Mouse (Mus musculus) intestine, postnatal 0 days (tissue): ENCODE measurements around the gene Mrgprh. TPM values are rescaled to one million over a fixed set of nuclear protein-coding genes. Genes with fewer than 3 reads are reported as not detected.
"Not testable (repeated sequence)": the region's sequence is repeated elsewhere in the genome, so short reads cannot be mapped to it uniquely, and the experiment has no call there.

Source experiments
- ATAC-seq: fragments of 200-750 bp; cut with Nextera tagmentation; 2 replicates; pipeline ENCODE4 v1.8.0; 2017; ENCODE audit warnings: mild to moderate bottlenecking, moderate TSS enrichment, moderate library complexity
- H3K27ac ChIP-seq: fragments of 300-500 bp; sonication (generic); 2 replicates; pipeline ENCODE4 v1.5.1; 2014; ENCODE audit warnings: mild to moderate bottlenecking, low read depth, low read length, moderate library complexity
- H3K27me3 ChIP-seq: fragments of 300-500 bp; sonication (generic); replicated peaks from 2 replicates; pipeline ENCODE4 v1.6.1; 2014; ENCODE audit warnings: low read length, mixed read lengths; ENCODE audit not compliant: control insufficient read depth, insufficient read depth
- H3K36me3 ChIP-seq: fragments of 300-500 bp; sonication (generic); 2 replicates; pipeline ENCODE4 v1.6.1; 2014; ENCODE audit warnings: mild to moderate bottlenecking, moderate library complexity; ENCODE audit not compliant: control insufficient read depth, insufficient read depth
- H3K4me1 ChIP-seq: fragments of 300-500 bp; sonication (generic); replicated peaks from 2 replicates; pipeline ENCODE4 v1.6.1; 2014; ENCODE audit warnings: antibody characterized with exemption, low read length, mixed read lengths; ENCODE audit not compliant: control insufficient read depth, insufficient read depth
- H3K4me2 ChIP-seq: fragments of 300-500 bp; sonication (generic); replicated peaks from 2 replicates; pipeline ENCODE4 v1.6.1; 2014; ENCODE audit warnings: low read depth, mild to moderate bottlenecking, moderate library complexity
- H3K4me3 ChIP-seq: fragments of 300-500 bp; sonication (generic); 2 replicates; pipeline ENCODE4 v1.5.1; 2014; ENCODE audit warnings: low read depth, low read length
- H3K9ac ChIP-seq: fragments of 300-500 bp; sonication (generic); 2 replicates; pipeline ENCODE4 v1.6.1; 2014; ENCODE audit warnings: mild to moderate bottlenecking, low read depth, low read length
- H3K9me3 ChIP-seq: fragments of 300-500 bp; sonication (generic); 2 replicates; pipeline ENCODE4 v1.6.1; 2016; ENCODE audit warnings: mixed run types; ENCODE audit not compliant: control insufficient read depth
- CTCF ChIP-seq: sonication (generic); IDR thresholded peaks from 2 replicates; pipeline ENCODE4 v1.5.1; 2016; ENCODE audit warnings: low read depth, mild to moderate bottlenecking, control low read depth, antibody characterized with exemption, moderate library complexity
- WGBS: fragments of 180-500 bp; shearing (Covaris S2); extraction: QIAGEN DNeasy Blood & Tissue Kit; methylation state at CpG from one replicate; pipeline ENCODE4 v1.1.7; 2014; 5-methylcytosine and 5-hydroxymethylcytosine counted together
- polyA plus RNA-seq: library from polyadenylated mRNA; unstranded; fragments of >200 nt; fragmentation: Nextera tagmentation; extraction: Ambion mirVana; gene quantifications from 2 replicates; pipeline ENCODE4 v1.2.1, GENCODE M21; 2015

Mrgprh gene
- polyA plus RNA-seq, 1 experiment from 2014 or later: not detected

DNA sequence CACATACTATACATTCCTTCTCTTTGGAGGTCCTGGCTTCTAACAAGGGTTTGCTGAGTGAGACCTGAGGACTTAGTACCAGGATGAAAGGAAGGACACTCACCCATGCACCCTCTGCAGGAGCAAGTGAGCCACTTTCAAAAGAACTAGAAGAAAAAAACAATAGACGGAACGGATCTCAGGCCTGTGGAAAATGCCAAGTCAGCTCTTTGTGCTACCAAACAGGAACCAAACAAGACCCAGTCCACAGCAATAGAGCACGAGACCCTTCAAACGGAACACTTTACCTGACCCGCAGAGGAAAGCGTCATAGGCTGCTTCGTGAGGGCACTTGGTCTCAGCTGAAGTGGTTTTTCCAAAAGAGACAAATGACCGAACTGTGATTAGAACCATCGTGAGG, 16.2 kb downstream of the Mrgprh start:
- H3K27me3 ChIP-seq: no peaks in the 10 kb centered on the region
- no peak overlapping the region for H3K27ac ChIP-seq
- no peak overlapping the region for H3K9ac ChIP-seq
- no peak for ATAC-seq
- H3K36me3 ChIP-seq: peaks cover 12% of the 10 kb centered on the region; the same call in 1 of the 2 replicates
- H3K4me3 ChIP-seq: no peak overlapping the region
- H3K4me1 ChIP-seq: no peaks in the 10 kb centered on the region
- TF ChIP-seq CTCF: no peak
- no peaks in the 10 kb centered on the region for H3K9me3 ChIP-seq
- H3K4me2 ChIP-seq: no peak overlapping the region
- WGBS: 95% methylated on average over 9 of the region's 9 CpGs

DNA sequence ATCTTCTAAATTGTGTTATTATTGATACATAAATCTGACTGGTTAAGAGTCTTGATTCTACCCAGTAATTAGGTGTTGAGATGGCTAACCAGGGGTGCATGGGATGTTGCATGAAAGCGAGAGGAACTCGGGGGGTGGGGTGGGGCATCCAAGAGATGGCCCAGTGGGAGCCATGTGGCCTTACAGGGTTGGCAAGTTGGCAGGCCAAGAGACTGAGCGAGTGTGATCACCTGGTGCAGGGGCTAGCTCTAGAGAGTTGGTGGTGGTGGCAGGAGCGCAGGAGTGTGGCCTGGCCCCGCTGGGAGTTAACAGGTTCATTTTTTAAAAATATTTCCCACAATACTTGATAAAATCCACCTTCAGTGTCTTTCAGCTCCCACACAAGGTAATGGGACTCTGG, 21.8 kb downstream of the Mrgprh start:
- H3K4me3 ChIP-seq: no peak overlapping the region
- H3K27me3 ChIP-seq: no peaks in the 10 kb centered on the region
- H3K36me3 ChIP-seq: peaks cover 10% of the 10 kb centered on the region; the same call in 1 of the 2 replicates
- WGBS: 88% methylated on average over 5 of the region's 5 CpGs
- no peak overlapping the region for H3K27ac ChIP-seq
- no peaks in the 10 kb centered on the region for H3K4me1 ChIP-seq
- TF ChIP-seq CTCF: no peak
- ATAC-seq: no peak
- H3K9me3 ChIP-seq: no peaks in the 10 kb centered on the region
- H3K9ac ChIP-seq: no peak overlapping the region
- H3K4me2 ChIP-seq: no peak overlapping the region

DNA sequence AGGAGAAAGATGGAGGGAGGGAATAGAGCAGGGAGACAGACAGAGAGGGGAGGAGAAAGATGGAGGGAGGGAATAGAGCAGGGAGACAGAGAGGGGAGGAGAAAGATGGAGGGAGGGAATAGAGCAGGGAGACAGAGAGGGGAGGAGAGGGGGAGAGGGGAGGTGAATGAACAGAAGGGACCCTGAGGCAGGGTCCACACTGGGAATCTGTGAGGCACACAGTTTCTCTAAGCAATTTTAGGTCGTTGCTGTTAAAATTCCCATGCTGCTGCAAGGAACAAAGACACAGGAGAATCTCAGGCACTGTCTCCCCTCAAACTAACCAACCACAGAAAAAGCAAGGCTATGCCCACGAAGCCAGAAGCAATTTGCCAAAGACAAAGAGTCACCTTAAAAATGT, 22.8 kb downstream of the Mrgprh start:
- H3K27me3 ChIP-seq, H3K9me3 ChIP-seq, ATAC-seq, H3K4me3 ChIP-seq, H3K9ac ChIP-seq, H3K27ac ChIP-seq, H3K4me1 ChIP-seq, H3K4me2 ChIP-seq: not testable (repeated sequence)
- 36% methylated on average over 2 of the region's 2 CpGs for WGBS
- H3K36me3 ChIP-seq: peaks cover 16% of the 10 kb centered on the region; the same call in 1 of the 2 replicates

DNA sequence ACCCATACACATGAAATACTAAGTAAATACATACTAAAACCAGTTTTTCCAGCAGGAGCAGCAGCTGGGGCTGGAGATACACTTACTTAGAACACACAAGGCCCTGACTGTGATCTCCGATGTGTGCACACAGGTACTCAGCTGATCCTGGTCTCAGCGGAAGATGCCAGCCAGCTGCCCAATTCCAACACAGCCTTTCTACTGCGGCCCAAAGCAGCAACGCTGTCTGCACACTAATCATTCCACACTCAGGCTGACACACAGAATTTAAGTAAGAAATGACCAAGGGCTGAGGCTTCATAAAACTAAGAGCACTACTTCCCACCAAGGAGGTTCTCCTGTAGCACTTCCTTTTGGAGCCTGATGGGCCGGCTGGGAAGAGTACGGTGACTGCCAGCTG, 26.5 kb downstream of the Mrgprh start:
- H3K36me3 ChIP-seq: peaks cover 25% of the 10 kb centered on the region
- no peaks in the 10 kb centered on the region for H3K27me3 ChIP-seq
- no peak overlapping the region for H3K9ac ChIP-seq
- no peak overlapping the region for H3K4me3 ChIP-seq
- H3K4me2 ChIP-seq: no peak overlapping the region
- TF ChIP-seq CTCF: no peak
- H3K27ac ChIP-seq: no peak overlapping the region
- H3K4me1 ChIP-seq: no peaks in the 10 kb centered on the region
- H3K9me3 ChIP-seq: no peaks in the 10 kb centered on the region
- no peak for ATAC-seq
- 94% methylated on average over 6 of the region's 6 CpGs for WGBS

DNA sequence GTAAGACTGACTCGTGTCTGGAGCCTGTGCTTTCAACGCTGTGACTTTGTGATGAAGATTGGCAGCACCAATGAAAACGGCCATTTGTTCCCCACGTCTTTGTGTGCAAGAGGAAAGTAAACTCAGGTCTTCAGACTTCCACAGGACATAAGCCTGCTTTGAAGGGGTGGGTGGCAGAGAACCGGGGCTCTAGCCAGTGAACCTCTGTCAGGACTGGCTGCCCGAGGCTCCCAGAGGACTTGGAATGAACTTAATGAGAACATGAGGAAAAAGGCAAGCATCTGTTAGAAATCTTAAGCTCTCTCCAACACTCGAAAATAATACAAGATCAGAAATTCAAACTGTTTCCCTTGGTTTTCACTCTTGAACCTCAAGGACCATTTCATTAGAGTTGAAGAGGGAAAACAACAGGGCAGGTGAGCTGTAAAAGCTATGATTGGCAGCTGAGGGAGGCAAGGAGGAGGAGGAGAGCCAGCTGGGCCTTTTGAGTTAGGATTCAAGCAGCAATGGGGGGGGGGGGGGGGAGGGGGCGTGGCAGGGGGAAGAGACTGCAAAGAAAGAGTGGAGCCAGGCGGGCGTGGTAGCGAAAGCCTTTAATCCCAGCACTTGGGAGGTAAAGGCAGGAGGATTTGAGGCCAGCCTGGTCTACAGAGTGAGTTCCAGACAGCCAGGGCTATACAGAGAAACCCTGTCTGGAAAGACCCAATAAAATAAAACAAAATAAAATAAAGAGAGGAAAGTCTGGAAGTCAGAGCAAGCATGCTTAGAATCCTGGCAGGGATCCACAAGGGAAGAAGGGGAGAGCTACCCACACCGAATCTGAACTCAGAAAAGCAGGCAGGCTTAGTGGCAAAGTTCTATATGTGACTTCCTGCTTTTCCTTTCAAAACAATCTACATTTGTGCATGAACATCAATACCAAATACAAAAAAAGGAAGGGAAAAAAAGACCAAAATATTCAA, 27.8 kb downstream of the Mrgprh start:
- H3K27ac ChIP-seq: no peak overlapping the region
- no peak for TF ChIP-seq CTCF
- H3K9ac ChIP-seq: no peak overlapping the region
- H3K4me2 ChIP-seq: no peak overlapping the region
- H3K4me1 ChIP-seq: no peaks in the 10 kb centered on the region
- 60% methylated on average over 12 of the region's 12 CpGs for WGBS
- no peak overlapping the region for H3K4me3 ChIP-seq
- H3K36me3 ChIP-seq: peaks cover 25% of the 10 kb centered on the region
- no peaks in the 10 kb centered on the region for H3K27me3 ChIP-seq
- no peak for ATAC-seq
- no peaks in the 10 kb centered on the region for H3K9me3 ChIP-seq

DNA sequence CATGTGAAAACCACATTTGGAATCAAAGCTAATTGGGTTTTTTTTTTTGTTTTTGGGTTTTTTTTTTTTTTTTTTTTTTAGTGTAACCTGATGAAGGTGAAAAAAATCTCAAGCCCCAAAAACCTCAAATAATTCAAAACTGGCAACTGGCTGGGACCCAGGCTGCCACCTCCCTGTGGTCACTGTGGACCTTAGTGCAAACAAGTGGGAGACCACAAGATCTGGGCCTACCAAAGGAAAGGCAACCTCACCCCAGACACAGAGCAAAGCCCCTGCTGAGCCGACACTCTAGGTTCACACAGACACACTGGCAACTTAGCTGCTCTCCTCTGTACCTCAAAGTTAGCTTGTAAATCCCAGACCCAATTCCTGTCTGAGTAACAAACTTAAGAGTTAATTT, 28.5 kb downstream of the Mrgprh start:
- Histone ChIP-seq H3K27ac (no peak overlapping the region), H3K9me3 (no peaks in the 10 kb centered on the region), H3K27me3 (no peaks in the 10 kb centered on the region), H3K36me3 (peaks cover 22% of the 10 kb centered on the region), H3K4me1 (no peaks in the 10 kb centered on the region), H3K4me2 (no peak overlapping the region), H3K9ac (no peak overlapping the region), H3K4me3 (no peak overlapping the region)
- WGBS: 81% methylated on average over 1 of the region's 1 CpGs
- no peak for TF ChIP-seq CTCF
- no peak for ATAC-seq
